Mouse (Mus musculus) neural tube, embryonic 13.5 days (tissue): ENCODE measurements at regions not wholly inside any gene's neighbourhood (a gene's known extent, or its start where the extent isn't known, plus 50 kb on each side); places are given as distances from the start of the nearest gene placed in this dataset.

Source experiments
- ATAC-seq: fragments of 200-750 bp; cut with Nextera tagmentation; 2 replicates; pipeline ENCODE4 v1.8.0; 2017; ENCODE audit warnings: low read depth, mild to moderate bottlenecking, moderate TSS enrichment, moderate library complexity
- H3K27ac ChIP-seq: fragments of 300-500 bp; sonication (generic); replicated peaks from 2 replicates; pipeline ENCODE4 v1.5.1; 2015; ENCODE audit warnings: moderate library complexity, mild to moderate bottlenecking, inconsistent platforms
- H3K27me3 ChIP-seq: fragments of 300-500 bp; sonication (generic); 2 replicates; pipeline ENCODE4 v1.6.1; 2015; ENCODE audit warnings: mild to moderate bottlenecking, inconsistent platforms
- H3K36me3 ChIP-seq: fragments of 300-500 bp; sonication (generic); 2 replicates; pipeline ENCODE4 v1.6.1; 2015; ENCODE audit warnings: mild to moderate bottlenecking, inconsistent platforms
- H3K4me1 ChIP-seq: fragments of 300-500 bp; sonication (generic); replicated peaks from 2 replicates; pipeline ENCODE4 v1.6.1; 2015; ENCODE audit warnings: inconsistent platforms
- H3K4me2 ChIP-seq: fragments of 300-500 bp; sonication (generic); 2 replicates; pipeline ENCODE4 v1.6.1; 2015; ENCODE audit warnings: inconsistent platforms, mild to moderate bottlenecking, moderate library complexity
- H3K4me3 ChIP-seq: fragments of 300-500 bp; sonication (generic); 2 replicates; pipeline ENCODE4 v1.5.1; 2015; ENCODE audit warnings: mild to moderate bottlenecking, inconsistent platforms
- H3K9ac ChIP-seq: fragments of 300-500 bp; sonication (generic); 2 replicates; pipeline ENCODE4 v1.6.1; 2015; ENCODE audit warnings: moderate library complexity, mild to moderate bottlenecking, inconsistent platforms
- H3K9me3 ChIP-seq: fragments of 300-500 bp; sonication (generic); 2 replicates; pipeline ENCODE4 v1.6.1; 2016; ENCODE audit warnings: inconsistent platforms
- WGBS: fragments of 180-500 bp; shearing (Covaris S2); methylation state at CpG from one replicate; pipeline ENCODE4 v1.1.7; 2015; 5-methylcytosine and 5-hydroxymethylcytosine counted together

GRCm38 (mm10) chr13:81852309-81852978 is 69.6 kb downstream of the Cetn3 start:
- no peak overlapping the region for H3K9ac ChIP-seq
- WGBS = 64% methylated on average over 2 of the region's 2 CpGs

GRCm38 (mm10) chr13:81856072-81856471 is 73.2 kb downstream of the Cetn3 start:
- Histone ChIP-seq H3K27ac (no peak overlapping the region), H3K9ac (no peak overlapping the region), H3K27me3 (no peaks in the 10 kb centered on the region), H3K9me3 (no peaks in the 10 kb centered on the region), H3K36me3 (no peaks in the 10 kb centered on the region), H3K4me1 (no peaks in the 10 kb centered on the region), H3K4me2 (no peak overlapping the region), H3K4me3 (no peak overlapping the region)
- 73% methylated on average over 4 of the region's 4 CpGs for WGBS
- no peak for ATAC-seq

More at GRCm38 (mm10) chr13:81852309-81852978, 69.6 kb downstream of the Cetn3 start:
- no peaks in the 10 kb centered on the region for H3K36me3 ChIP-seq
- ATAC-seq = no peak
- no peaks in the 10 kb centered on the region for H3K9me3 ChIP-seq
- no peak overlapping the region for H3K4me2 ChIP-seq
- no peak overlapping the region for H3K4me3 ChIP-seq
- no peaks in the 10 kb centered on the region for H3K4me1 ChIP-seq
- no peaks in the 10 kb centered on the region for H3K27me3 ChIP-seq
- no peak overlapping the region for H3K27ac ChIP-seq

GRCm38 (mm10) chr13:81860683-81861082 is 77.8 kb downstream of the Cetn3 start:
- Histone ChIP-seq H3K9ac (no peak overlapping the region), H3K4me1 (no peaks in the 10 kb centered on the region), H3K4me2 (no peak overlapping the region), H3K4me3 (no peak overlapping the region), H3K9me3 (no peaks in the 10 kb centered on the region), H3K36me3 (no peaks in the 10 kb centered on the region), H3K27ac (no peak overlapping the region), H3K27me3 (no peaks in the 10 kb centered on the region)
- ATAC-seq = no peak
- WGBS = 84% methylated on average over 4 of the region's 4 CpGs

GRCm38 (mm10) chr13:81861886-81862600 is 79.2 kb downstream of the Cetn3 start:
- Histone ChIP-seq H3K9ac (no peak overlapping the region), H3K36me3 (no peaks in the 10 kb centered on the region), H3K9me3 (no peaks in the 10 kb centered on the region), H3K4me3 (no peak overlapping the region), H3K27me3 (no peaks in the 10 kb centered on the region), H3K27ac (no peak overlapping the region), H3K4me1 (no peaks in the 10 kb centered on the region), H3K4me2 (no peak overlapping the region)
- WGBS = 85% methylated on average over 5 of the region's 5 CpGs
- no peak for ATAC-seq

- ATAC-seq = no peak
Observed at GRCm38 (mm10) chr13:81871226-81871625, 88.3 kb downstream of the Cetn3 start.

GRCm38 (mm10) chr13:81885879-81886278 is 103.0 kb downstream of the Cetn3 start:
- Histone ChIP-seq H3K9me3 (no peaks in the 10 kb centered on the region; the same call in 1 of the 2 replicates), H3K36me3 (no peaks in the 10 kb centered on the region), H3K27ac (no peak overlapping the region), H3K4me3 (no peak overlapping the region), H3K4me1 (peaks cover 9% of the 10 kb centered on the region), H3K9ac (no peak overlapping the region), H3K4me2 (peak overlapping the region; percentile 16; the same call in 1 of the 2 replicates), H3K27me3 (no peaks in the 10 kb centered on the region)
- WGBS = 29% methylated on average over 6 of the region's 6 CpGs
- ATAC-seq = peak; percentile 78

More at GRCm38 (mm10) chr13:81871226-81871625, 88.3 kb downstream of the Cetn3 start:
- Histone ChIP-seq H3K4me3 (no peak overlapping the region), H3K9ac (no peak overlapping the region), H3K27ac (no peak overlapping the region), H3K4me2 (no peak overlapping the region), H3K9me3 (no peaks in the 10 kb centered on the region), H3K27me3 (no peaks in the 10 kb centered on the region), H3K4me1 (no peaks in the 10 kb centered on the region), H3K36me3 (no peaks in the 10 kb centered on the region)
- 82% methylated on average over 9 of the region's 9 CpGs for WGBS

GRCm38 (mm10) chr13:81930266-81930665 is 147.4 kb downstream of the Cetn3 start:
- no peak overlapping the region for H3K27ac ChIP-seq
- H3K4me3 ChIP-seq = no peak overlapping the region
- no peak overlapping the region for H3K9ac ChIP-seq
- no peak overlapping the region for H3K4me2 ChIP-seq
- H3K36me3 ChIP-seq = no peaks in the 10 kb centered on the region
- 85% methylated on average over 4 of the region's 4 CpGs for WGBS
- no peak for ATAC-seq
- no peaks in the 10 kb centered on the region for H3K9me3 ChIP-seq
- H3K4me1 ChIP-seq = no peaks in the 10 kb centered on the region
- H3K27me3 ChIP-seq = no peaks in the 10 kb centered on the region

- Histone ChIP-seq H3K4me3 (no peak overlapping the region), H3K27ac (no peak overlapping the region), H3K9me3 (no peaks in the 10 kb centered on the region), H3K4me2 (no peak overlapping the region), H3K4me1 (no peaks in the 10 kb centered on the region), H3K9ac (no peak overlapping the region), H3K27me3 (no peaks in the 10 kb centered on the region), H3K36me3 (no peaks in the 10 kb centered on the region)
- ATAC-seq = no peak
- WGBS = 94% methylated on average over 2 of the region's 2 CpGs
Observed at GRCm38 (mm10) chr13:81931199-81931598, 148.3 kb downstream of the Cetn3 start.

- Histone ChIP-seq H3K27ac (no peak overlapping the region), H3K4me2 (no peak overlapping the region), H3K9me3 (no peaks in the 10 kb centered on the region), H3K4me3 (no peak overlapping the region), H3K4me1 (no peaks in the 10 kb centered on the region), H3K27me3 (no peaks in the 10 kb centered on the region), H3K36me3 (no peaks in the 10 kb centered on the region), H3K9ac (no peak overlapping the region)
- WGBS = 79% methylated on average over 3 of the region's 3 CpGs
- no peak for ATAC-seq
Observed at GRCm38 (mm10) chr13:81937061-81937460, 154.2 kb downstream of the Cetn3 start.

GRCm38 (mm10) chr13:81944047-81944446 is 161.2 kb downstream of the Cetn3 start:
- peak overlapping the region; percentile 34 for H3K4me3 ChIP-seq
- no peaks in the 10 kb centered on the region for H3K36me3 ChIP-seq
- peak overlapping the region; percentile 60 for H3K4me2 ChIP-seq
- peak; percentile 94 for ATAC-seq
- H3K9ac ChIP-seq = peak overlapping the region; percentile 64
- 0 out of 2 replicates have a peak overlapping the region, but pooled peaks have one; percentile 7 for H3K27ac ChIP-seq
- H3K27me3 ChIP-seq = no peaks in the 10 kb centered on the region
- H3K4me1 ChIP-seq = peaks cover 20% of the 10 kb centered on the region
- H3K9me3 ChIP-seq = no peaks in the 10 kb centered on the region
- 12% methylated on average over 9 of the region's 9 CpGs for WGBS

- 30% methylated on average over 6 of the region's 6 CpGs for WGBS
- no peaks in the 10 kb centered on the region for H3K27me3 ChIP-seq
- peak; percentile 89 for ATAC-seq
- H3K9me3 ChIP-seq = no peaks in the 10 kb centered on the region
- 0 out of 2 replicates have a peak overlapping the region, but pooled peaks have one; percentile 7 for H3K27ac ChIP-seq
- no peaks in the 10 kb centered on the region for H3K36me3 ChIP-seq
- peak overlapping the region; percentile 64 for H3K9ac ChIP-seq
- H3K4me2 ChIP-seq = peak overlapping the region; percentile 60
- peaks cover 20% of the 10 kb centered on the region for H3K4me1 ChIP-seq
- H3K4me3 ChIP-seq = peak overlapping the region; percentile 34
Observed at GRCm38 (mm10) chr13:81944469-81944868, 161.6 kb downstream of the Cetn3 start.

- peak overlapping the region; percentile 26 for H3K4me3 ChIP-seq
Observed at GRCm38 (mm10) chr13:81945741-81946140, 162.9 kb downstream of the Cetn3 start.

More at GRCm38 (mm10) chr13:81945741-81946140, 162.9 kb downstream of the Cetn3 start:
- Histone ChIP-seq H3K9ac (peak overlapping the region; percentile 47; the same call in 1 of the 2 replicates), H3K4me2 (peak overlapping the region; percentile 57), H3K27ac (no peak overlapping the region), H3K27me3 (no peaks in the 10 kb centered on the region), H3K9me3 (no peaks in the 10 kb centered on the region), H3K4me1 (peaks cover 20% of the 10 kb centered on the region), H3K36me3 (no peaks in the 10 kb centered on the region)
- no peak for ATAC-seq
- WGBS = 6% methylated on average over 9 of the region's 9 CpGs
